Mouse (Mus musculus): ENCODE measurements around the gene Cfap61.

DNA sequence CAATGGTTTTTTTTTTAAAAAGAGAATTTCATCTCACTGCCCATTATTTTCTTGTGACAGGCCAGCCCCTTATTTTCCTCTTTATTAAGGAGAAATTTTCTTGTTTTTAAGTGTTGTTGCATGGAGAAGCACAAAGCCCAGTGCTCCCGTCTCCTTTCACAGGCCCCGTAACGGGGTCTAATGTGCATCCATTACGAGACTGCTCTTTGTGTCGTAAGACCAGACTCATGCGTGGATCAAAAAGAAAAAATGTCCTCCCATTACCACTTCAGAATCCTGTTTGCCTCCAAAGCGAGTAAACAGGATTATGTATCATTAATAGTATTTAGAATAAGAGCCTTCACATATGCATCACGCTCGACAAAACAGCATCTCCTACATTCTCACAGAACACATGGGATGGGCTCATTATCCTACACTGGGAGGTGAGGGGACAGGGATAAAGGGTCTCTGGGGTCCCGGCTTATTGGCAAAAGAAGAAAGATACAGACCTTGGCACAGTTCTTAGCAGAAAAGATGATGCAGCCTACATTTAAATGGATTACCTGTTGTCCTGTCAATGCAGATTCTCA, 166.0 kb downstream of the Cfap61 start:
- TF ChIP-seq CTCF (IDR thresholded peaks at IDR 0.05; ENCODE audit: low read depth) (no peak), EP300 (IDR thresholded peaks at IDR 0.05; ENCODE audit: low read depth) (no peak)

All from liver, postnatal 0 days (tissue).